Mouse (Mus musculus): ENCODE results near the gene Pde1c.

The Pde1c gene

GRCm38 (mm10) chr6:56331432-56331831 is 237.5 kb downstream of the Pde1c start:
- no peak for DNase-seq (ENCODE audit: low spot score in 2 of 2)

- no peak for DNase-seq (ENCODE audit: low spot score in 2 of 2)
Measured at GRCm38 (mm10) chr6:56328103-56328502, 240.8 kb downstream of the Pde1c start.

- no peak for DNase-seq (ENCODE audit: low spot score in 2 of 2)
Measured at GRCm38 (mm10) chr6:56322799-56323198, 246.1 kb downstream of the Pde1c start.

- DNase-seq (ENCODE audit: low spot score in 2 of 2), result no peak
Measured at GRCm38 (mm10) chr6:56310318-56310717, 258.6 kb downstream of the Pde1c start.

GRCm38 (mm10) chr6:56306066-56306465 is 262.8 kb downstream of the Pde1c start:
- DNase-seq (ENCODE audit: low spot score in 2 of 2), result no peak

GRCm38 (mm10) chr6:56292176-56292575 is 276.7 kb downstream of the Pde1c start:
- no peak for DNase-seq (ENCODE audit: low spot score in 2 of 2)

- DNase-seq (ENCODE audit: low spot score in 2 of 2), result no peak
Measured at GRCm38 (mm10) chr6:56289307-56289706, 279.6 kb downstream of the Pde1c start.

- no peak for DNase-seq (ENCODE audit: low spot score in 2 of 2)
Measured at GRCm38 (mm10) chr6:56284821-56285220, 284.1 kb downstream of the Pde1c start.

- no peak for DNase-seq (ENCODE audit: low spot score in 2 of 2)
Measured at GRCm38 (mm10) chr6:56275461-56275860, 293.4 kb downstream of the Pde1c start.

- DNase-seq (ENCODE audit: low spot score in 2 of 2), result no peak
Measured at GRCm38 (mm10) chr6:56271741-56272140, 297.2 kb downstream of the Pde1c start.

- DNase-seq (ENCODE audit: low spot score in 2 of 2), result no peak
Measured at GRCm38 (mm10) chr6:56264509-56264908, 304.4 kb downstream of the Pde1c start.

- DNase-seq (ENCODE audit: low spot score in 2 of 2), result no peak
Measured at GRCm38 (mm10) chr6:56260118-56260517, 308.8 kb downstream of the Pde1c start.

GRCm38 (mm10) chr6:56257555-56258297 is 311.2 kb downstream of the Pde1c start:
- DNase-seq (ENCODE audit: low spot score in 2 of 2), result no peak

GRCm38 (mm10) chr6:56250091-56250490 is 318.8 kb downstream of the Pde1c start:
- DNase-seq (ENCODE audit: low spot score in 2 of 2), result no peak

GRCm38 (mm10) chr6:56191426-56192140 is 377.3 kb downstream of the Pde1c start:
- DNase-seq (ENCODE audit: low spot score in 2 of 2), result no peak

GRCm38 (mm10) chr6:56176485-56176884 is 392.4 kb downstream of the Pde1c start:
- DNase-seq (ENCODE audit: low spot score in 2 of 2), result no peak

- no peak for DNase-seq (ENCODE audit: low spot score in 2 of 2)
Measured at GRCm38 (mm10) chr6:56172172-56172571, 396.7 kb downstream of the Pde1c start.

- DNase-seq (ENCODE audit: low spot score in 2 of 2), result no peak
Measured at GRCm38 (mm10) chr6:56168736-56169135, 400.2 kb downstream of the Pde1c start.

- no peak for DNase-seq (ENCODE audit: low spot score in 2 of 2)
Measured at GRCm38 (mm10) chr6:56158217-56158616, 410.7 kb downstream of the Pde1c start.

- no peak for DNase-seq (ENCODE audit: low spot score in 2 of 2)
Measured at GRCm38 (mm10) chr6:56156836-56157235, 412.1 kb downstream of the Pde1c start.

- DNase-seq (ENCODE audit: low spot score in 2 of 2), result no peak
Measured at GRCm38 (mm10) chr6:56130493-56131159, 438.3 kb downstream of the Pde1c start.

- DNase-seq (ENCODE audit: low spot score in 2 of 2), result no peak
Measured at GRCm38 (mm10) chr6:56099520-56100101, 469.3 kb downstream of the Pde1c start.

All from thymus, postnatal 10 days (tissue).